Mouse (Mus musculus) cerebellum, postnatal 36 days (tissue): ENCODE results near the gene Bbof1.

Source experiments
- DNase-seq, 2 experiments: peaks; one replicate each; pipeline ENCODE4 v3.0.0; 2021 to 2022; ENCODE audit warnings: mixed read lengths in 2 of 2

The Bbof1 gene

GRCm38 (mm10) chr12:84400653-84401052 is 8.2 kb upstream of the Bbof1 start:
- no peak for DNase-seq

GRCm38 (mm10) chr12:84402923-84403322 is 5.9 kb upstream of the Bbof1 start:
- no peak for DNase-seq

GRCm38 (mm10) chr12:84404541-84404940 is 4.3 kb upstream of the Bbof1 start:
- DNase-seq, result no peak

GRCm38 (mm10) chr12:84407259-84407658 is 1.6 kb upstream of the Bbof1 start:
- DNase-seq, result no peak

- peak; percentile 18 to 45 for DNase-seq
Observed at GRCm38 (mm10) chr12:84407874-84408818, 725 bp upstream of the Bbof1 start.

- DNase-seq, result peak; percentile 77 to 84
Observed at GRCm38 (mm10) chr12:84416834-84417604, 8.1 kb downstream of the Bbof1 start, which contains the start of gene Rnf113a2. Gene Rnf113a2 (plus strand): TSS chr12:84417196.

GRCm38 (mm10) chr12:84417605-84417922 is 8.7 kb downstream of the Bbof1 start:
- no peak for DNase-seq

- DNase-seq, result no peak
Observed at GRCm38 (mm10) chr12:84423990-84424389, 15.1 kb downstream of the Bbof1 start.

GRCm38 (mm10) chr12:84429825-84430224 is 21.0 kb downstream of the Bbof1 start:
- no peak for DNase-seq

GRCm38 (mm10) chr12:84438697-84439096 is 29.8 kb downstream of the Bbof1 start:
- DNase-seq, result no peak

GRCm38 (mm10) chr12:84442526-84442925 is 33.7 kb downstream of the Bbof1 start:
- no peak for DNase-seq

- DNase-seq, result no peak
Observed at GRCm38 (mm10) chr12:84447386-84447785, 38.5 kb downstream of the Bbof1 start.

- no peak for DNase-seq
Observed at GRCm38 (mm10) chr12:84448181-84448580, 39.3 kb downstream of the Bbof1 start.

GRCm38 (mm10) chr12:84449887-84450286 is 41.0 kb downstream of the Bbof1 start:
- DNase-seq, result no peak

GRCm38 (mm10) chr12:84450351-84450717 is 41.5 kb downstream of the Bbof1 start:
- DNase-seq, result no peak

GRCm38 (mm10) chr12:84450718-84451646 is 42.1 kb downstream of the Bbof1 start, which contains the start of the genes Aldh6a1 and Lin52:
Gene Aldh6a1 (minus strand): TSS chr12:84451004.
Gene Lin52 (plus strand): TSS chr12:84451422.
- DNase-seq, result peak; percentile 93 to 94

- no peak for DNase-seq
Observed at GRCm38 (mm10) chr12:84451801-84452200, 42.9 kb downstream of the Bbof1 start.

GRCm38 (mm10) chr12:84456911-84457310 is 48.0 kb downstream of the Bbof1 start:
- peak; percentile 12 to 23 for DNase-seq

- no peak for DNase-seq
Observed at GRCm38 (mm10) chr12:84459845-84460244, 51.0 kb downstream of the Bbof1 start.

GRCm38 (mm10) chr12:84461416-84461815 is 52.5 kb downstream of the Bbof1 start:
- no peak for DNase-seq

GRCm38 (mm10) chr12:84462856-84463255 is 54.0 kb downstream of the Bbof1 start:
- no peak for DNase-seq

- DNase-seq, result no peak
Observed at GRCm38 (mm10) chr12:84468701-84469100, 59.8 kb downstream of the Bbof1 start.

GRCm38 (mm10) chr12:84478937-84479336 is 70.1 kb downstream of the Bbof1 start:
- no peak for DNase-seq
